Mouse (Mus musculus) hindbrain, embryonic 12.5 days (tissue): Measurements from ENCODE around the gene Apobec4. TPM values are rescaled to one million over a fixed set of nuclear protein-coding genes. Genes with fewer than 3 reads are reported as not detected.

Experiments used
- ATAC-seq: fragments of 200-750 bp; cut with Nextera tagmentation; 2 replicates; pipeline ENCODE4 v1.8.0; 2017; ENCODE audit warnings: moderate TSS enrichment; ENCODE audit not compliant: low FRiP score
- H3K27ac ChIP-seq: fragments of 300-500 bp; sonication (generic); 2 replicates; pipeline ENCODE4 v1.5.1; 2016; ENCODE audit warnings: mild to moderate bottlenecking
- H3K27me3 ChIP-seq: fragments of 300-500 bp; sonication (generic); 2 replicates; pipeline ENCODE4 v1.6.1; 2016; ENCODE audit warnings: mild to moderate bottlenecking
- H3K36me3 ChIP-seq: fragments of 300-500 bp; sonication (generic); 2 replicates; pipeline ENCODE4 v1.6.1; 2016; ENCODE audit warnings: mild to moderate bottlenecking
- H3K4me1 ChIP-seq: fragments of 300-500 bp; sonication (generic); 2 replicates; pipeline ENCODE4 v1.6.1; 2016
- H3K4me2 ChIP-seq: fragments of 300-500 bp; sonication (generic); replicated peaks from 2 replicates; pipeline ENCODE4 v1.6.1; 2016; ENCODE audit warnings: mild to moderate bottlenecking
- H3K4me3 ChIP-seq: fragments of 300-500 bp; sonication (generic); 2 replicates; pipeline ENCODE4 v1.5.1; 2016; ENCODE audit warnings: mild to moderate bottlenecking
- H3K9ac ChIP-seq: fragments of 300-500 bp; sonication (generic); 2 replicates; pipeline ENCODE4 v1.6.1; 2016; ENCODE audit warnings: mild to moderate bottlenecking, moderate library complexity
- H3K9me3 ChIP-seq: fragments of 300-500 bp; sonication (generic); replicated peaks from 2 replicates; pipeline ENCODE4 v1.6.1; 2016; ENCODE audit warnings: mild to moderate bottlenecking
- WGBS: fragments of 180-500 bp; shearing (Covaris S2); methylation state at CpG from one replicate; pipeline ENCODE4 v1.1.7; 2016; 5-methylcytosine and 5-hydroxymethylcytosine counted together
- polyA plus RNA-seq: library from polyadenylated mRNA; unstranded; fragments of >200 nt; fragmentation: Nextera tagmentation; extraction: Ambion mirVana; gene quantifications from 2 replicates; pipeline ENCODE4 v1.2.1, GENCODE M21; 2016

Gene Apobec4
- polyA plus RNA-seq, 1 experiment from 2014 or later, result not detected

DNA sequence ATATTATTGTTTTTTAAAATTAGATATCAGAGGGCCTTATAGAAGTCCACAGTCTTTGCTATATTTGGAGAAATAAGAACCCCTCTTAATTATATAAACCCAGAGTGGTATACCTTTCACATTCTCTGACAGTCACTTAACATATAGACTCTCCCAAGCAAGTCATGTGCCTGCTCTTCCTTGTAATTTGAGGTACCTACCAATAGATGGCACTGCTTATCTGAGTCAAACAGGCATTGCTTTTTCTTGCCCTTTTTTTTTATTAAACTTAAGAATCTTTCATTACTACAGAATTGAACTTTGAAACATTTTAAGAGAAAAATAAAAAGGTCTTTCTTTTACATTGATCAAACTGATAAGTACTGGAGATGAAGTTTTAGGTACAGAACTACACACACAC lies 26.1 kb upstream of the Apobec4 start:
- no peak for ATAC-seq
- H3K4me2 ChIP-seq, result no peak overlapping the region
- H3K4me1 ChIP-seq, result no peaks in the 10 kb centered on the region
- no peak overlapping the region for H3K9ac ChIP-seq
- H3K27me3 ChIP-seq, result no peaks in the 10 kb centered on the region
- H3K36me3 ChIP-seq, result no peaks in the 10 kb centered on the region
- H3K27ac ChIP-seq, result no peak overlapping the region
- H3K9me3 ChIP-seq, result no peaks in the 10 kb centered on the region
- no peak overlapping the region for H3K4me3 ChIP-seq

DNA sequence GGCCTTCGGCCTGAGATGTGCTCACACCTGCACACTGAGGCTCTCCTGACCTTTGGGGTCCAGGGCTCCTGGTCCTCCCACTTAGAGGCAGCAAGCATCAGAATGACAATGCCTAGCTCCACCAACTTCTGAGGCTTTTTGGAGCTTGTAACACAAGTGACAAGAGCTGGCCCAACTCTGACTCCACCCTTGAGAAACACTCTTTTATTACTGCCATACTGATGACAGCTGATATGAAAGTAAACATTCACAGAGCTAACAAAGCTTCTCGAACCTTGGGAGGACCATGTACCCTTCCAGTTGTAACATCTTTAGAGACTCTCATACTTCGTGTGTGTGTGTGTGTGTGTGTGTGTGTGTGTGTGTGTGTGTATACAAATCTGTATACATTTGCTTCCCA lies 24.3 kb upstream of the Apobec4 start:
- H3K4me3 ChIP-seq, result no peak overlapping the region
- no peak overlapping the region for H3K27ac ChIP-seq
- no peaks in the 10 kb centered on the region for H3K27me3 ChIP-seq
- ATAC-seq, result no peak
- H3K4me1 ChIP-seq, result no peaks in the 10 kb centered on the region
- no peak overlapping the region for H3K4me2 ChIP-seq
- 72% methylated on average over 3 of the region's 3 CpGs for WGBS
- no peaks in the 10 kb centered on the region for H3K36me3 ChIP-seq
- no peaks in the 10 kb centered on the region for H3K9me3 ChIP-seq
- H3K9ac ChIP-seq, result no peak overlapping the region

DNA sequence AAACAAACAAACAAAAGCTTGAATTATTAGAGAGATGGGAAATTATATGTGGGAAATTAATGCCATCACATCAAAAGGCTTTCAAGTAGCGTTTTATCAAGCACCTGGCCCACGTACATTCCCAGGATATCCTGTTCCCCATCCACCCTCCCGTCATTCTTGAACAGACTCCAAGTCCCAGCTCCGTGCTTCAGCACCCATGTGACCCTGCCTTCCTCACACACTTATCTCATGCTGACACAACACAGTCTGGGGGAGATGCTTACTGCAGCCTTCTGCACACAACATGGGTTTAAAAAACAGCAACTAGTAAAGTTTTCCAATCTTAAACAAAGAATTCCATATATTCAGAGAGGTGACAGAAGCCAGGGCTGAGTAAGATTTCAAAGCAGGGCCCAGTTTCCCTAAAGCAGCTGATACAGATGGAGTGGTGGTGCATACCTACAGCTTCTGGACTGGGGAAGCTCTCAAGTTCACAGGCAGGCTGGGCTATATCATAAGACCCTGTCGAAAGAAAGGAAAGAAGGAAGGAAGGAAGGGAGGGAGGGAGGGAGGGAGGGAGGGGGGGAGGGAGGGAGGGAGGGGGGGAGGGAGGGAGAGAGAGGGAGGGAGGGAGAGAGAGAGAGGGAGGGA lies 22.6 kb upstream of the Apobec4 start:
- Histone ChIP-seq H3K27me3 (no peaks in the 10 kb centered on the region), H3K4me3 (no peak overlapping the region), H3K36me3 (no peaks in the 10 kb centered on the region), H3K4me1 (no peaks in the 10 kb centered on the region), H3K9ac (no peak overlapping the region), H3K27ac (no peak overlapping the region), H3K9me3 (no peaks in the 10 kb centered on the region), H3K4me2 (no peak overlapping the region)
- ATAC-seq, result no peak
- WGBS, result 75% methylated on average over 4 of the region's 5 CpGs

DNA sequence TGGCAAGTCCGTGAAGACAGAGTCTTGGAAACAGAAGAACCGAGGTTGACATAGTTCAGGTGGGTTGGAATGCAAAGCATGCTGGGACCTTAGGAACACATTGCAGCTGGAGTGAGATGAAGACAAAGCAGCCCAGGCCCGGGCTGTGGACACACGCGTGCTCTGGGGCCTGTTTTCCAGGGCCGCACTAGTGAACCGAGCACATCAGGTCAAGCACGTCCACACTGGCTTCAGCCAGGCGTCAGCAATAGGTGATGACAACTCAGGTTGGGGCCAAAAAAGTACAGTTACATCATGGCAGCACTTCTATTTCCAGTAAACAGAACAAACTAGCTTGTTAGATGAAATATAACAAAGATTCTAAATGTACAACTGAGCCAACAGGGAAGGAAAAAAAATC lies 11.6 kb upstream of the Apobec4 start:
- no peak for ATAC-seq
- H3K9ac ChIP-seq, result no peak overlapping the region
- no peaks in the 10 kb centered on the region for H3K4me1 ChIP-seq
- no peaks in the 10 kb centered on the region for H3K27me3 ChIP-seq
- no peaks in the 10 kb centered on the region for H3K9me3 ChIP-seq
- no peaks in the 10 kb centered on the region for H3K36me3 ChIP-seq
- H3K27ac ChIP-seq, result no peak overlapping the region
- no peak overlapping the region for H3K4me2 ChIP-seq
- WGBS, result 77% methylated on average over 9 of the region's 9 CpGs
- no peak overlapping the region for H3K4me3 ChIP-seq

DNA sequence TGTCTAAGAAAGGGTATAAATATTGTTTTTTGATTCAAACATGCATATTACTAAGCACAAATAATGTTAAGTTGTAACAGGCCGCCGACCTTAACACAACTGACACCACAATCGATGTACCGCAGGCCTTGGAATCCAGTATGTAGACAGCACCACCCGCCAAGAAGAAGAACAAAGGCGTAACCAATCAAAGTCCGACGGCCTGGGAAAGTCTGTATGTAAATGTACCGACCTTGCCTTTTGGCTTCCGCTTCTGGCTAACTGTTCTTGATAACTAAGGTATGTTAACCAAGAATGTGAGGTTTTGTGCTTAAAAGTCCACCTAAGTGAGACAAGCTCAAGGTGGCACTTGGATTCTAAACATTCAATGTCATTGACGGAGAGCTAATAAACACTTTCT lies 11.0 kb upstream of the Apobec4 start:
- Histone ChIP-seq H3K9me3 (no peaks in the 10 kb centered on the region), H3K36me3 (no peaks in the 10 kb centered on the region), H3K4me1 (no peaks in the 10 kb centered on the region), H3K27ac (no peak overlapping the region), H3K9ac (no peak overlapping the region), H3K4me3 (no peak overlapping the region), H3K27me3 (no peaks in the 10 kb centered on the region), H3K4me2 (no peak overlapping the region)
- WGBS, result 70% methylated on average over 11 of the region's 11 CpGs
- no peak for ATAC-seq

DNA sequence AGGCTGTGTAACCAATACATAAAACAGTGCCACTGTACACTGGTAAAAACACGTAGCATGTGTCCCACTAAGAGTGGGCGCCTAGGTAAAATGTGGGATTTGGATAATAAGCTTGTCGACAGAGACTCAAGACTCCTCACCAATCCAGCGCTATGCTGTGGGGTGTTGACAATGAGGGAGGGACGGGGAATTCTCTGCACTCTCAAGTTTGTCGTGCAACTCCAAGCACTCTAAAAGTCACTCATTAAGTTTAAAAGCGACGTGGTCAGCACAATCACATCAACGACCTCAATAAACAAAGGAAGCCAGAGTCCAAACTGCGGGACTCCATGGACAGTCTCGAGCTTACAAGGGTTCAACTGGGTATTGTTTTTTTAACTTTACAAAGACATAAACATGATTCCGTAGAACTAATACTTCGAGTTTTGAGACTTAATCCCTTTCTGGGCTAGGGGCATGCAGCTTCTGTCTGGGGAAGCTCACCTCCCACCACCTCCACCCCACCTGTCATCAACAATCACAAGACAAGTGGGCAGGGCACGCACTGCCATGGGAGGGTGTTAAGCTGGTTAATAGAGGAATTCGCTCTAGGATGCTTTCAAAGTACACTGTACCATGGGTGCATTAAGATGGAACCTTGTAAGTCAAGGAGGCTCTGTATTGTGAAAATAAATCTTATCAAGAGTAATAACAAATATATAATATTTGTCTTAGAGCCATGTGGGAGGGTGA lies 7.1 kb upstream of the Apobec4 start:
- H3K36me3 ChIP-seq, result no peaks in the 10 kb centered on the region
- H3K9ac ChIP-seq, result no peak overlapping the region
- H3K4me2 ChIP-seq, result no peak overlapping the region
- H3K27me3 ChIP-seq, result no peaks in the 10 kb centered on the region
- no peak for ATAC-seq
- no peak overlapping the region for H3K27ac ChIP-seq
- H3K9me3 ChIP-seq, result no peaks in the 10 kb centered on the region
- no peaks in the 10 kb centered on the region for H3K4me1 ChIP-seq
- WGBS, result 69% methylated on average over 15 of the region's 15 CpGs
- no peak overlapping the region for H3K4me3 ChIP-seq

DNA sequence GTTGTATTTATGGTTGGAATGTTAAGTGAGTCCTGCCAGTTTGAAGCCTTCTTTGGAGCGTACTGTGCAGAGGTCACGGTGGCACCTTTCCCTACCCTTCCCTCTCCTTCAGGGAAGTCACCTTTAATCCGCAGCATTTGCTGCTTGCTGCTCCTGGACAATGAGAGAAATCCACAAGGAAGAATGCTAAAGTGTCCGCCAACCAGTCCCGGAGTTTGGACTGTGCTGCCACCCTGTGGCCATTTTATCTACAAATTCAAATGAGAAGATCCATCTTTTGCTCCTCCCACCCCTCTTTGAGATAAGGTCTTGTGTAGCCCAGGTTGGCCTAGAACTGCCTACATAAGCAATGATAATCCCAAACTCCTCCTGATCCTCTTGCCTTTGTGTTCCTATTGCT lies 3.9 kb upstream of the Apobec4 start:
- ATAC-seq, result peak; percentile 48; the same call in 1 of the 2 replicates
- Histone ChIP-seq H3K27ac (no peak overlapping the region), H3K9me3 (no peaks in the 10 kb centered on the region), H3K4me3 (no peak overlapping the region), H3K27me3 (no peaks in the 10 kb centered on the region), H3K4me2 (no peak overlapping the region), H3K4me1 (0 out of 2 replicates have a peak, but pooled peaks cover 2% of the 10 kb centered on the region), H3K9ac (no peak overlapping the region), H3K36me3 (no peaks in the 10 kb centered on the region)
- WGBS, result 7% methylated on average over 5 of the region's 5 CpGs

DNA sequence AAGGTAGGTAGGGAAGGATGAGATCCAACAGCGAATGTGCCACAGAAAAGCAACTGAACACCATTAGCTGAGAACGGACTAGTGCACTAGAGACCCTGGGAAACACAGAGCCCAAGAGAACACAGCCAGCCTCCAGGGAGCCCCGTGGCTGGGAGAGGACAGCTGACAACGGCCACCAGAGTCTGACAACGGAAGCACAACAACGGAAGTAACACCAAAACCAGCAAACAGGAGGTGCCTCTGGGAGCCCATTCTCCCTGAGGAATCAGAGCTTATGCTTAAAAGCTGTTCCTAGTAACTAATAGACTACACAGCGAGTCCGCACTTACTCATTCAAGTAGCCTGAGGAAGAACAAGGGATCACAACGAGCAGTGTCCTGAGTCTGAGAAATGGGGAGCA lies 1.1 kb upstream of the Apobec4 start:
- no peak for ATAC-seq
- WGBS, result 76% methylated on average over 9 of the region's 9 CpGs
- H3K27ac ChIP-seq, result no peak overlapping the region
- no peak overlapping the region for H3K4me2 ChIP-seq
- H3K4me1 ChIP-seq, result 0 out of 2 replicates have a peak, but pooled peaks cover 2% of the 10 kb centered on the region
- no peak overlapping the region for H3K9ac ChIP-seq
- H3K9me3 ChIP-seq, result no peaks in the 10 kb centered on the region
- no peaks in the 10 kb centered on the region for H3K36me3 ChIP-seq
- H3K27me3 ChIP-seq, result no peaks in the 10 kb centered on the region
- no peak overlapping the region for H3K4me3 ChIP-seq

DNA sequence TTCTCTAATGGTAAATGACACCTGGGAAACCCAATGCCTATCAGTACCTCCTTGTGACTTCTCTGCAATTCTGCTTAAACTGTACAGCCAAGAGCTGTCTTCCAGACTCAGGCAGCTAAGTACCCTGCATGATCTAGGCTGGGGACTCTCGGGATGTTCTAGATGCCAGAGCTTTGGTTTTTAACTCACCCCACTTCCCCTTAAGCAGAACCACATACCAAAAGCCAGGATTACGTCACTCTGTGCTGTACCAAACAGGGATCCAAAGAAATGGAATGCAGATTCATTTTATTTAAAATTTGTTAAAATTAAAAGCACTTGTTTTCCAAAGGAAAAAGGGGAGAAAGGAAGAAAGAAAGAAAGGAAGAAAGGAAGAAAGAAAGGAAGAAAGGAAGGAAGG lies 11.4 kb downstream of the Apobec4 start:
- Histone ChIP-seq H3K9me3 (no peaks in the 10 kb centered on the region), H3K4me3 (no peak overlapping the region), H3K4me2 (no peak overlapping the region), H3K27ac (no peak overlapping the region), H3K9ac (no peak overlapping the region), H3K36me3 (no peaks in the 10 kb centered on the region), H3K27me3 (peaks cover 6% of the 10 kb centered on the region), H3K4me1 (peaks cover 7% of the 10 kb centered on the region)
- WGBS, result 87% methylated on average over 2 of the region's 2 CpGs
- ATAC-seq, result no peak

DNA sequence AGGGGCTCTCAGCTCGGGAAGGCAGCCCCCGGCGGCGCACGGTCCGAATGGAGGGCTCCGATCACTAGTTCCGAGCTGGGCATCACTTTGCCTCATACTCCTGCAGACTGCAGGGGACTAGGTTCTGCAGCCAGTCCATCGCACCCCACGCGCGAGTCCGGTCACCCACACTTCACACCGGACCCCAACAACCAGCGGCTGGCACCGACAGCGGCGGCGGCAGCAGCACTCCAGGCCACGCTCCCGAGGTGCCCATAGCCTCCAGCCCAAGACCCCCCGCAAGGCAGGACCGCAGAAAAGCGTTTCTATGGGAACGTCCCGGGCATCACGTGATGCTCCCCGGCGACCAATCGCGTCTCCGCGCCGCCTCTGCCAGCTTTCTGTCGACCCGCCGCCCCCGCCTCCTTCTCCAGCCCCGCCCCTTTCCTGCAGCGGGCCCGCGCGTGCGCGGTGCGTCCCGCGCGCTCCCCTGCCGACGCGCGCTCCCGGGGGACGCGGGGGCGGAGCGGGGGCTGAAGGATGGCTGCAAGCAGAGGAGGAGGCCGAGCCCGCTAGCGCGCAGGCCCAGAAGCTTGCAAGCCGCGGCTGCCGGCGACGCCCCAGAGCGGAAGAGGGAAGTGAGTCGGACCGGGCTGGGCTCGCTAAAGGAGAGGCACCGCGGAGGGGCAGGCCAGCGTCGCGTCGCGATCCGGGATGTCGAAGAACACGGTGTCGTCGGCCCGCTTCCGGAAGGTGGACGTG lies 15.9 kb downstream of the Apobec4 start, which contains the start of the genes Rgl1 and Arpc5:
Gene Rgl1, minus strand, starts transcription at position 320 of the 741 bp plus-strand sequence.
Gene Arpc5, plus strand, starts transcription at position 511 of the 741 bp plus-strand sequence.
- ATAC-seq, result peak; percentile 97
- WGBS, result under 1% methylated on average over 86 of the region's 86 CpGs
- H3K27me3 ChIP-seq, result peaks cover 6% of the 10 kb centered on the region

DNA sequence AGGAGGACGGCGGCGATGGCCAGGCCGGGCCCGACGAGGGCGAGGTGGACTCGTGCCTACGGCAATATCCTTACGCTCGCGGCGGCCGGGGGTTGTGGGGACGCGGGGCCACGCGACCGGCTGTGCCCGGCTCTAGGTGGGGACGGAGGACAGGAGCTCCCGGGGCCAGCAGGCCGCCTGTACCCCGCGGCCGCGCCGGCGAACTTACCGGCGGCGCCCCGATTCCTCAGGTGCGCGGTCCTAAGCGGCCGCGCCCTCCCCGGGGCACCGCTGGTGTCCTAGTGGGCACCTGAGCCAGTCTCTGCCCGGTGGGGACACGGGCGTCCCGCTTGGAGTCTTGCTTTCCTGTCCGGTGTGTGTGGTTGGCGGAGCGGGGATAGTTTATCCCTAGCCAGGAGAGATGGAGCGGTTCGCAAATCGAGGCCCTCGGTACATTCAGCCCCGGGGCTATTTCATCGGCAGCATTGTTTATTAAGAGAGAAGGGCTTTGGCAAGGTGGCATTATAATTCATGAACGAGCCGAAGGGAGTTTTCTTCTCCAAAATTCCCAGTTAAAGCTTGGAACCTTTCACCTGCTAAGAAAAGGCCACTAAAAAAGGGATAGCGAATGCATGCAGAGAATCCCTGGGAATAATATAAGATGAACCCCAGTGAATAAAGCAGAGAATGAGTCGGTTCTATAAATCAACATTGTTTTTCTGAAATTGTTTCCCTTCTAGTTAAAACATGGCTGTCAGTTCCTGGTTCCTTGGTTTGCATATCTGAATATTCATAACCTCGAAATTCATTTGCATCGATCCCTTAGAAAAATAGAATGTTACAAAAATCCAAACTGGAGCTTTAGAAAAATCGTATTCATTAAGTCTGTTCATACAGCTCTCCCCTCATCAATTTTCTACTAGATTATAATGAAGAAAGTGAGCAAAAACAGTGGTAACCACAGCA lies 16.7 kb downstream of the Apobec4 start:
- no peaks in the 10 kb centered on the region for H3K9me3 ChIP-seq
- H3K27ac ChIP-seq, result peak overlapping the region; percentile 91
- peaks cover 6% of the 10 kb centered on the region for H3K27me3 ChIP-seq
- ATAC-seq, result peak; percentile 71
- H3K4me3 ChIP-seq, result peak overlapping the region; percentile 99
- WGBS, result 2% methylated on average over 55 of the region's 60 CpGs
- peak overlapping the region; percentile 93 for H3K9ac ChIP-seq
- H3K36me3 ChIP-seq, result peaks cover 14% of the 10 kb centered on the region
- peaks cover 11% of the 10 kb centered on the region for H3K4me1 ChIP-seq
- H3K4me2 ChIP-seq, result peak overlapping the region; percentile 69

More for the DNA sequence above, 15.9 kb downstream of the Apobec4 start, which contains the start of the genes Rgl1 and Arpc5:
- peak within 1 kb of the TSS; percentile 99 for H3K4me3 ChIP-seq
- H3K4me2 ChIP-seq, result peak within 1 kb of the TSS; percentile 69
- peak within 1 kb of the TSS; percentile 91 for H3K27ac ChIP-seq
- peak within 1 kb of the TSS; percentile 93 for H3K9ac ChIP-seq
- H3K36me3 ChIP-seq, result peaks cover 7% of the 10 kb centered on the region
- H3K9me3 ChIP-seq, result no peaks in the 10 kb centered on the region
- H3K4me1 ChIP-seq, result peaks cover 11% of the 10 kb centered on the region
